Mouse (Mus musculus) C2C12 (cell line): ENCODE measurements around the gene Srsf3. TPM values are rescaled to one million over a fixed set of nuclear protein-coding genes. Genes with fewer than 3 reads are reported as not detected.

ENCODE experiments used
- H3K27me3 ChIP-seq: one replicate; pipeline ENCODE4 v1.6.1; 2011; ENCODE audit not compliant: control insufficient read depth, insufficient read depth, insufficient read length
- H3K36me3 ChIP-seq: one replicate; pipeline ENCODE4 v1.6.1; 2011; ENCODE audit not compliant: control insufficient read depth, insufficient read depth
- H3K4me3 ChIP-seq: one replicate; pipeline ENCODE4 v1.5.1; 2011; ENCODE audit warnings: mild to moderate bottlenecking, control low read depth; ENCODE audit not compliant: poor library complexity, insufficient read depth, severe bottlenecking
- H3K79me2 ChIP-seq: one replicate; pipeline ENCODE4 v1.6.1; 2011; ENCODE audit not compliant: control insufficient read depth, insufficient read depth
- H3K79me3 ChIP-seq: one replicate; pipeline ENCODE4 v1.6.1; 2011; ENCODE audit warnings: low read depth, control low read depth
- H3ac ChIP-seq: one replicate; pipeline ENCODE3; 2011; ENCODE audit warnings: low read depth; ENCODE audit not compliant: control insufficient read depth, insufficient read length
- CEBPB ChIP-seq: IDR thresholded peaks from one replicate; pipeline ENCODE4 v1.6.1; 2011; ENCODE audit warnings: low read depth, mild to moderate bottlenecking, control low read depth, moderate library complexity
- CTCF ChIP-seq: IDR thresholded peaks from one replicate; pipeline ENCODE4 v1.5.1; 2011; ENCODE audit not compliant: control insufficient read depth, insufficient read depth, insufficient read length
- FOSL1 ChIP-seq: IDR thresholded peaks from one replicate; pipeline ENCODE4 v1.8.0; 2011; ENCODE audit warnings: mild to moderate bottlenecking, low read length; ENCODE audit not compliant: poor library complexity, insufficient read depth, severe bottlenecking
- MAX ChIP-seq: IDR thresholded peaks from one replicate; pipeline ENCODE4 v1.6.1; 2011; ENCODE audit warnings: mild to moderate bottlenecking, control low read depth
- MYOD1 ChIP-seq: IDR thresholded peaks from one replicate; pipeline ENCODE4 v1.6.1; 2011; ENCODE audit warnings: low read depth; ENCODE audit not compliant: control insufficient read depth, insufficient read length
- MYOG ChIP-seq: IDR thresholded peaks from one replicate; pipeline ENCODE4 v1.6.1; 2011; ENCODE audit not compliant: control insufficient read depth, insufficient read length; ENCODE audit errors: extremely low read depth
- USF1 ChIP-seq: IDR thresholded peaks from one replicate; pipeline ENCODE4 v1.6.1; 2011; ENCODE audit warnings: low read depth, mild to moderate bottlenecking, control low read depth, moderate library complexity
- polyA plus RNA-seq: library from polyadenylated mRNA; unstranded; fragments of >200 nt; fragmentation: generic; extraction: Trizol; gene quantifications from one replicate; pipeline ENCODE4 v1.2.1, GENCODE M21; 2012; ENCODE audit warnings: missing spikeins

Srsf3 gene
- polyA plus RNA-seq, 1 experiment = 235 TPM

DNA sequence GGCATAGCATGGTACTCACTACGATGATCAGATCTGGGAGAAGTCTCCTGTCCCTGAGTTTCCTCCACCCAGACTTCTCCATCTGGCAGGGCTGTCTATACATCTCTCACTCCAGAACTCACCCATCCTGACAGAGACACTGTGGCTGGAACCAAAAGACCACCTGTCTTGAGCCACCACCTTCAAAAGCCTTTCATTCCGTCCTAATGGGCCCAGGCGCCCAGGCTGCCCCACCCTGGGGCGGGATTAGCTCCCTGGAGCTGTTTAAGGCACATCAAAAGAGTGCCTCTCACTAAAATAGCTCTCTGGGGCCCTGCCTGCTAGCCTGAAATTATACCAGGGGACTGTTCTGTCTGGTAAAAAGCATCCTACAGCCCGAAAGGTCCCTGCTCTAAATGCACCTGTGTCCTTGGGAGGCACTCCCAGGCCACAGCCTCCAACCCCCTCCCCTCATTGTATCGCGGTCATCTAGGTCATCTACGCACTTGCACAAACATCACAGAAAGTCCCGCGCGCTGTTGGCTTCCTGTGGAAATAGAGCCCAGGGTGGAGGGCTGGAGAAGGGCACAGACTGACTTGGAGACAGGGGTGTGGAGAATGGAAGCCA lies 40.4 kb downstream of the Srsf3 start:
- Histone ChIP-seq H3ac (no peak overlapping the region), H3K79me3 (no peaks in the 10 kb centered on the region), H3K27me3 (no peaks in the 10 kb centered on the region), H3K4me3 (no peak overlapping the region), H3K79me2 (no peaks in the 10 kb centered on the region), H3K36me3 (no peaks in the 10 kb centered on the region)
- TF ChIP-seq CEBPB (no peak), MYOG (no peak), MYOD1 (no peak), CTCF (no peak)

DNA sequence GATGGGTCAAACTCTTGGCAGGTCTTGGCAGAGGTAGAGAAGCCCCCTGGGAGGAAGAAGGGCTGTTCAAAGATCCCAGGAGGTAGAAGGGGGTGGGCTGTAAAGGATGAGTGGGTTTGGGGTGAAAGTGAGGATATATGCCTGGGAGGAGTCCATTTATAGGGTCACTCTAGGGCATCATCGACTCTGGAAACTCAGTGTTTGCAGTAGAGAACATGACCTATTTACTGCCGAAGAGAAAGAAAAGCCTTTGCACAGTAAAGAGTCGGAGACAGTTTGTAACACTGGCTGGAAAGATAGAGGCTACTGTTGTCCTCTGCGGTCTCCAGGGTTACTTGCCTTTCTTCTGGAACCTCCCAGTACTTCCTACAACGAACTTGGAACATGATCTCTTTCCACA lies 40.9 kb downstream of the Srsf3 start:
- Histone ChIP-seq H3K79me3 (no peaks in the 10 kb centered on the region), H3ac (no peak overlapping the region), H3K27me3 (no peaks in the 10 kb centered on the region), H3K79me2 (no peaks in the 10 kb centered on the region), H3K36me3 (no peaks in the 10 kb centered on the region), H3K4me3 (no peak overlapping the region)
- TF ChIP-seq MAX (no peak), CEBPB (no peak), MYOG (no peak), FOSL1 (no peak), MYOD1 (no peak), CTCF (no peak), USF1 (no peak)

DNA sequence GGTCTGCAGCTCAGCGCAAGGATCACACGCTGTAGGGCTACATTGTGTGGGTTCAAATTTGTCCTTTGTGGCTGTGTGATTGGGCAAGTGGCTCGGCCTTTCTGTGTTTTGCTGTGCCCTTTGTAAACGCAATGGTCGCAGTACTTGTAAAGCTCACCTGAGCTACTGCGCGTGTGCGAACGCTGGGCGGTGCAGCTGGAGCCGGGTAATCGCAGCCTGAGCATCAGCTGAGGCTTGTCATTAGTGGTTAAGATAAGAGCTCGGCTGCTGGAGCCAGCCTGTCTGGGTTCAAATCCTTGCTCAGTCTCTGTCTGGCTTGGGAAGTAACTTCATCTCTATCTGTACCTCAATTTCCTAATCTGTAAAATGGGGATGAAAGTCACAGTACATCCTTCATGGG lies 41.7 kb downstream of the Srsf3 start:
- Histone ChIP-seq H3K27me3 (no peaks in the 10 kb centered on the region), H3K36me3 (no peaks in the 10 kb centered on the region), H3K79me3 (no peaks in the 10 kb centered on the region), H3ac (no peak overlapping the region), H3K79me2 (no peaks in the 10 kb centered on the region), H3K4me3 (no peak overlapping the region)
- no peak for TF ChIP-seq CTCF
- TF ChIP-seq MYOD1 = no peak

DNA sequence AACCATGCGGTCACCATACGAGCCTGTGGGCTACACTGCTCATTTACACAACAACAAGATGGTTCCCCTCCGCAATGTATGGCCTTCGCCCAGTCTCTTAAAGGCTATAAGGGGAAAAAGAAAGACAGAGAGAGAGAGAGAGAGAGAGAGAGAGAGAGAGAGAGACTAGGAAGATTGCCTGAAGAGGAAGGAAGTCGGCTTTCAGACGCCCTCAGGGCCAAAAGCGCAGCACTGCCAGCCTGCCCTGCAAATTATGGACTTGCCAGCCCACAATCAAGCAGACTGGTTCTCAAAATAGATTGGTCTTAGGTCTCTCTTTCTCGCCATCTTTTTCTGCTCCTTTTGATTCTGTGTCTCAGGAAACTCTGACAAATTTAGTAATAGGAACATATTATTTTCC lies 43.8 kb downstream of the Srsf3 start:
- H3K27me3 ChIP-seq = no peaks in the 10 kb centered on the region
- no peaks in the 10 kb centered on the region for H3K36me3 ChIP-seq
- no peak overlapping the region for H3ac ChIP-seq
- no peaks in the 10 kb centered on the region for H3K79me2 ChIP-seq
- H3K4me3 ChIP-seq = no peak overlapping the region
- H3K79me3 ChIP-seq = no peaks in the 10 kb centered on the region
- no peak for TF ChIP-seq MYOG
- no peak for TF ChIP-seq CTCF
- no peak for TF ChIP-seq MYOD1
- no peak for TF ChIP-seq USF1
- TF ChIP-seq MAX = no peak
- TF ChIP-seq FOSL1 = no peak
- no peak for TF ChIP-seq CEBPB

DNA sequence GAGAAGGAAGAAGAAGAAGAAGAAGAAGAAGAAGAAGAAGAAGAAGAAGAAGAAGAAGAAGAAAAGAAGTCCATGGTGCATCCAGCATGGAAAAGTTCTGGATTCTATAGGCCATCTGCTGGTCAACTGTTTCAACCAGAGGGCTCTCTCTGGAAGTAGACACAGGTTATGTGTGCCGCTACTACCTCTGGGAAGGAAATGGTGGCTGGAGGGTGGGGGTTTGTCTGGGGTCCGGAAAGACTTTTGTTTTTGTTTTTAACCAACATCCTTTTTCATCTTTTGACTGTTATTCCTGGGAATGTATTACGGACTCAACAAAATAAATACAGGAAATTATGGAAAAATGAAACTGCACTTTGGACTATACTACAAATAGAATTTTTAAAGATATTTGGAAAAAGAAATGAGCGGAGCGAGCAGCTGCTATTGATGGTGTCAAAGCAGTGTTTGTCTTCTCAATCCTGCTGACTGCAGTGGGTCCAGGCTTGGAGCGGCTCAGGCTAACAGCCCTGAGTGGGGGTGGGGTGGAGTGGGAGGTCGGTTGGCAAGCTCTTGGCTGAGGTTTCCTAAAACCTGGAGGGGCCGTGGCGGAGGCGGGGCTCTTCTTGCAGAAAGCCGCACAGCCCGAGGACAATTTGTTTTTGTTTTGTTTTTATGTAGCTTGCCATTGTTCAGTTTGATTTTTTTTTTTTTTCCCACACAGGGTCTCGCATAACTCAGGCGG lies 45.5 kb downstream of the Srsf3 start:
- Histone ChIP-seq H3K4me3 (peak overlapping the region; percentile 7), H3K27me3 (no peaks in the 10 kb centered on the region), H3K36me3 (no peaks in the 10 kb centered on the region)

More for the DNA sequence above, 45.5 kb downstream of the Srsf3 start:
- Histone ChIP-seq H3K79me3 (no peaks in the 10 kb centered on the region), H3K79me2 (no peaks in the 10 kb centered on the region), H3ac (peak overlapping the region; percentile 59)
- TF ChIP-seq MYOD1 = no peak
- no peak for TF ChIP-seq MYOG
- no peak for TF ChIP-seq CTCF
- TF ChIP-seq FOSL1 = no peak
- no peak for TF ChIP-seq USF1
- no peak for TF ChIP-seq MAX
- no peak for TF ChIP-seq CEBPB
